Mouse (Mus musculus): ENCODE results near the gene Serac1.

The Serac1 gene

DNA sequence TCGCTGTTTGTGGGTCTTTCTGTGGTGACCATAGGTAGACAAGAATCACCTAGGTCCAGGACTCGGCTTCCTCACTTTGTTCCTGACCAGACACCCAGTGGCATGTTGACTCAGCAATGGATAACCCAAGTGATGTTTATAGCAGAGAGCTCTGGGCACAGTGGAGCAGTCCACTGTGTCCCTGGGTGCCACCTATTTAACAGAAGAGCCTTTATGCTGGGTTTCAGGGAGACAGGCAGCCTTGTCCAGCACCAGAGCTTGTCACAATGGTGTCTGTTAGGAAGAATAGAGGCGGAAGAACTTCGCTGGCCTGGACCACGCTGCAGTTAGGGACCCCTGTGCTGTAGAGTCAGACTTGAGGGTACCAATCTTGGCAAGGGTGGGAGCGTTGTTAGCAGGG lies 77.0 kb downstream of the Serac1 start:
- no peak for DNase-seq

DNA sequence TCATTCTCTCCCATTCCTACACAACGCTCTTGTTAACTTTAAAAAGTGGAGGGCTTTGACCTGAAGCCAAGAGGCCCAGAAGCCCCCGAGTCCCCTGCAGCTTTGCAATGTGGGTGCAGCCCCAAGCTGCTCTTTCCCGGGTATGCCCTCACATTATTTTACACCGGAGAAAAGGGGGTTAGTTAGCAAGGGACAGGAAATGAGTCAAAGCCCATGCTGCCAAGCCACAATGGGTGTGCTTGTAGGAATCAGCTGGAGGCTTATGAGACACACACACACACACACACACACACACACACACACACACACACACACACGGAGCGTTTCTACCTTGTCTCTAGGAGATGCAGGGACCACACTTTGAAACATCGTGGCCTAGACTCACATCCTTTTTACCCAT lies 77.7 kb downstream of the Serac1 start:
- no peak for DNase-seq

DNA sequence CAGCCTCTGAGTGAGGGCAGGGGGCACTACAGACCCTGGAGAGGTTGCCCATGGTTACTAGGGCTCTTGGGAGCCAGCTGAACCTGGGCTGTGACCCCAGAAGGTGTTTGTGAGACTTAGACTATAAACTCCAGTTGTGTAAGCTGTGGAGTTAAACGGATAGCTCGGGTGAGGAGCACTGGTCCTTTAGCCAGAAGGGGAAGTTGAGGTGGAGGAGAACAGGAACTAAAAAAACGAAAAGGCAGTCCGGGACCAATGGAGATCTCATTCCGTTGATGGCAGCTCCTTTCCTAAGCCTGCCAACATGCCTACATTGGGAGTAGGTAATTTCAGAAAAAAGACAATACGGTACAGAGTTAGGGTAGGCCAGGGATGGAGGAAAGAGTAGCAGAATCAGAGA lies 78.2 kb downstream of the Serac1 start:
- DNase-seq, result no peak

DNA sequence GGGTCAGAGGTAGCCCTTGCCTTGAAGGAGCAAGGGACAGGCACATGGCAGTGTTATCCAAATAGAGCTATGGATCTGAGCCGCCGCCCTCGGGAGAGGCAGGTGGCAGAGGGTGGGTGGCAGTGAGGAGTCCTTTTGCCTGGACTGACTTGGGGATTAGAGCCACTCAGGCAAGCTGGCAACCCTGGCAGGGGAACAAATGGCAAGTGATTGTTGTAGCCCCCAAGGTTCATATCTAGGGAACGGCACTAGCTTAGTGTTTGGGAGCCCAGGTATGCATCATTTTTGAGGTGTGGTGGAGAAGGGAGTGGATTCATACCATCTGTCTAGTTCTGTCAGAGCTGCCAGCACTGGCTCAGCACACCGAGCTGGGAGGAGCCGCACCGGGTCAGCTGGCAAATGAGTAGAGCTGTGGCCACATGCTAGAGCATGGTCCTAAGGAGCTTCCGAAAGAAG lies 78.6 kb downstream of the Serac1 start:
- no peak for DNase-seq

- no peak for DNase-seq
Observed at GRCm38 (mm10) chr17:5999039-5999543, 80.5 kb downstream of the Serac1 start.

- no peak for DNase-seq
Observed at GRCm38 (mm10) chr17:5998235-5998500, 81.4 kb downstream of the Serac1 start.

GRCm38 (mm10) chr17:5997380-5998234 lies 81.9 kb downstream of the Serac1 start:
- DNase-seq, result peak in 1 of 2 experiments; percentile 38

DNA sequence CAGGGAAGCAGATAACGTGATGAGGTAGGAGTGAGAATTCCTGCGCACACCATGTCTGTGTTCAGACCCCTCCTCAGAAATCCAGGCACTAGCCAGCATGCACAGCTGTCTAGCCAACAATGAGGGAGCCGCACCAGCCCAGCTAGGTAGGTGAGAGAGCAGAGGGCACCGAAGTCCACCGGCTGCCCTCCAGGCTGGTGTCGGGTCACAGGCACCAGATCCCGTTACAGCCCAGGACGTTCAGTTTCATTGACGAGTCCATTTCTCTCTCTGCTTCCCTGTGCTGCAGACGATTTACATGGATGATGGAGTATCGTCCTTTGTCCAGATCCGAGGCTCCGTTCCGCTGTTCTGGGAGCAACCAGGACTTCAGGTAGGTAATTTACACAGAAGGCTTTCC lies 83.0 kb downstream of the Serac1 start:
- DNase-seq, result no peak

DNA sequence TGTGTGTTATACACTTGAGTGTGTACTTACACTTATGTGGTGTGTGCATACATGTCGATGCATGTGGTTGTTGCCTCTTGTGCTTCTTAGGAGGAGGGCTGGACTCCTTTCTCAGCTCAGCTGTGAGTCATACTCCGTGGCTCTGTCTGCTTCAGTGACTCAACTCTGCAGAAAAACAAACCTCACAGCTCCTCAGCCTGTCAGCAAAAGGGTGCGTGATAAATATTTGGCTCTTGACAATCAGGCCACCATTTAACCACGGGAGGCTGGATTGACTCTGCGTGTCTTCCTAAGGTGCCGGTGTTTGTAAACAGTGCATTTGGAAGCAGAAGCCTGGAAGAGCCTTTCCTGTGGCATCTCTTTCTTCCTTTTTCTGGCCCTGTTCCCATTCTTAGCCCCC lies 84.9 kb downstream of the Serac1 start:
- no peak for DNase-seq

- no peak for DNase-seq
Observed at GRCm38 (mm10) chr17:5993581-5994260, 85.8 kb downstream of the Serac1 start.

- DNase-seq, result no peak
Observed at GRCm38 (mm10) chr17:5992866-5993580, 86.5 kb downstream of the Serac1 start.
